Mouse (Mus musculus) c-Kit-positive CD71-negative TER-119-negative erythroid progenitor cells, embryonic 14.5 days (primary cell): ENCODE data around the gene Gm49369.
"Not testable (repeated sequence)": the region's sequence is repeated elsewhere in the genome, so short reads cannot be mapped to it uniquely, and the experiment has no call there.

ENCODE experiments used
- DNase-seq: peaks from one replicate; pipeline ENCODE4 v3.0.0-alpha.2; 2013; ENCODE audit warnings: low read depth

Gene Gm49369

DNA sequence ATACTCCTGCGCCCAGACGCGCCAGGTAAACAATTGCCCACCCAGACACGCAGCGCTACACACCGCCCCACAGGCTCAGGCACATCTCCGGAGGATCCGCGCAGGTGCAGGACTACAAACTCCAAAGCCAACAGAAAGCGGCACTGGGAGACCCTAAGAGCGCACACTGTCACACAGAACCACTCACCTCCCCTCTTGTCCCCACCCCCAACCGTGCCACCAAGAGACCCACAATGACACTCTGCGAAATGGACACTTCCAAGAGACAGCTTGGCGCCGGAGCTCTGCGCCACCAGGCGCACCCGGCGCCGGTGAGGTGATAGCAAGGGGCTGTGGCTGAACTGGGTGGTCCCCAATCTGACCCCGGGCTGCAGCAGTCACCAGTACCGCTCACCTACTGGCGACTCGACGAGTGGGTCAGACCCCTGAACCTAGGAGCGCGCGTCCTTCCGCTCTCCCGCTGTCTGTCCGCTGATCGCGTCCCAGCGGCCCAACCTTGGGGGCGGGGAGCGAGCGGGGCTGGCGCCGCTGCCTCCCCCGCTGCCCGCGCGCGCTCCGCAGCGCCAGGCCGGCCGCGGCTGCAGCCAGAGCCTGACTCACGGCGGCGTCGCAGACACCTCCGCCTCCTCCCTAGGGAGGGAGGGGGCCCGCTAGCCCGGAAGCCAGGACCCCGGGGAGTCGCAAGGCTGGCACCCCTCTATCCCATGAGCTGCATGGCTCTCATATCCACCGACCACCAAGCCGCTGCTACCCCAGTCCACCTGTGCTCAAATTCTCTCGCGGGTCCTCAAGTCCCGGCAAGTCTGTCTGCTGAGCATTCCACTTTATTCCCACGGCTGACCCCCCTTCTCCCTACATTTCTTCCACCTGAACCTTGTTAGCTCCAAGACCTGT, 10.5 kb downstream of the Gm49369 start:
- no peak for DNase-seq

DNA sequence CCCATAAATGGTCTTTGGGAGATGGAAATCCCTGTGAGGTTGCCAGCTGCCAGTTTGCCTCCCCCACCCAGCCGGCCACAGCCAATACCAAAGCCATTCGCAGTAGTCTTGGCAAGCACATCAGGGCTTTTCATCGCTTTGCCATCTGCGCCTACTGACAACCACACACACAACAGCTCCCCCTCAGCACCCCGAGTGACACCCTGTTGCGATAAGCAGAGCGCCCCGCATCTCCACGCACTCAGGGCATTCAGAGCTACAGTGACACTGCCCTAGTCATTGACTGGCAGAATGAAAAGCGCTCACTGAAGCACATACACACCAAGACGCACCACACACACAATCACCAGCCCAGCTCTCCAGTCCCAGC, 11.1 kb downstream of the Gm49369 start:
- DNase-seq, result no peak

GRCm38 (mm10) chr7:142370937-142371336, 11.5 kb downstream of the Gm49369 start:
- DNase-seq, result no peak

DNA sequence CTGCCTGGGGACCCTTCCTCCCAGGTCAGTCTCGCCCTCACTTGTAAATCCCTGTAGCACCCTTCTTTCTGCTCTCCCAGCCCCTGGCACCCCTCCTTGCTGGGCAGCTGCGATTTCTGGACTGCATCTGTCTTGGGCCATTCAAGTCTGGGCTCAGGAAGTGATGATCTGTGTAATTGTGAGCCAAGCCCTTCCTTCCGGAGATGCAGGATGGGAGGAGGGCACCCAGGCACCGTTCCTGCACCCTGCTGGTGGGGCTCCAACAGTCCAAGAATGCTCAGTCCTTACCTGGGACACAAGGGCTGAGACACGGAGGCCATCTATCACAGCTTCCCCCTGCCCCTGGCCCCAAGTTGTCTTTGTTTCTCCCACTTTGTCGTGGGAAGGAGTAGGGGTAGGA, 12.6 kb downstream of the Gm49369 start:
- no peak for DNase-seq

DNA sequence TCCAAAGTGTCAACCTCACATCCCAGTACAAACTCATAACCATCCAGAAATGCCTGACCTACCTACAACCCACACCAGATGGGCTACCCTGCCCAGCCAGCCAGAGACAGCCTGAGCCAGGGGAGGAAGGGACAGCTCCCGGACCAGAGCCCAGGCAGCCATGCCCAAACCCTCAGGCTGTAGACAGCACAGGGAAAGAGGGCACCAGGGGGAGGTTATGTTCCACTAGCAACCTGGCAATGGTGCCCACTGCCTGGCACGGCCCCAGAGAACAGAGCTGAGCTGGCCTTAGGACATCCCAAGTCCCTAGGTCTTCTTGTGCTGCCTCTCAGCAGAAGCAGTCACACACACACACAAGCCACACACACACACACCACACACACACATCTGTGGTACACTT, 13.6 kb downstream of the Gm49369 start:
- DNase-seq, result no peak

GRCm38 (mm10) chr7:142363107-142363506, 19.4 kb downstream of the Gm49369 start:
- DNase-seq, result no peak

GRCm38 (mm10) chr7:142360743-142361142, 21.7 kb downstream of the Gm49369 start:
- no peak for DNase-seq

DNA sequence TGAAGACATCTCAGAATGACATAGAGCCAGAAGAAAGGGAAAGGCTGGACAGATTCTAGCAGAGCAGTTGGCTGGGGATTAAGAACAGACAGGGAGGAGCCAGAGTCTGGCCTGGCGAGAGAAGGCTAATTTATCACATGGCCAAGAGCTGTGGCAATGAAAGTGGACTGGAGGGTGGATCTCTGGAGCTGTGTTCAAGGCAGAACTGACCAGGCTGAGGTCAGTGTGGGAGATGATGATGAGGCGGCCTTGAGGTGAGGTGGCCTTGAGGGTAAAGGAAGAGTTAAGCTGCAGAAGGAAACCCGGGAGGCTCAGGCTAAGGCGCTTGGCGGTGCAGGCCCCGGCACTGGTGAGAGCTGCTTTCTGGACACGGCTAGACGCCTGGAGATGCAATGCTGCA, 23.3 kb downstream of the Gm49369 start:
- DNase-seq, result no peak

GRCm38 (mm10) chr7:142357566-142357965, 24.9 kb downstream of the Gm49369 start:
- DNase-seq, result no peak

GRCm38 (mm10) chr7:142354661-142355233, 27.7 kb downstream of the Gm49369 start:
- no peak for DNase-seq

GRCm38 (mm10) chr7:142353854-142354253, 28.6 kb downstream of the Gm49369 start:
- no peak for DNase-seq

GRCm38 (mm10) chr7:142351569-142351968, 30.9 kb downstream of the Gm49369 start:
- DNase-seq, result no peak

DNA sequence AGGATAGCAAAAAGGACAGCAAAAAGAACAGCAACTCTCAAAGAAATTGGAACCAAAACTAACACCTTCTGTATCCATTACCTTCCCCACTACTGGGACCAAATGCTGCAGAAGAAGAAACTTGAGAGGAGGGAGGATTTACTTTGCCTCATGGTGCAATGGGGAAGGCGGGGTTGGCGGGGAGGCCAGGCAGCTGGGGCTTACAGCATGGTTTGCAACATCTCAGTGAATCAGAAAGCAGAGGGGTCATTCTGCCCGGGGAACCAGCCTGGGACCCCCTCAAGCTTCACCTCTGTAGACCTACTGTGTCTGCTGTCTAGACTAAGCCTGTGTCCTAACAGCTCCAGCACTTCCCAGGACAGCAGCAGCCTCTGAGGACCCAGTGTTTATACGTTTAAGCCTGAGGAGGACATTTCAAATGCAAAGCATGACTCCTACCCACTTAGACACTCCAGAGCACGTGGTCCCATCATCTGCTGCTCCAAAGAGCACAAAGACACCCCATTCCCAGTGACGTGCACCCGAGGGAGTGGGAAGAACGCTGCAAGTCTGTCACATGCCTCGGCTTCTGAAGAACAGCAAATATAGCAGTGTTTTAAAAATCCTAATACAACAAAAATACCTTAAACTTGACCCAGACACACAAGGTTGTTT, 33.0 kb downstream of the Gm49369 start:
- DNase-seq, result no peak

DNA sequence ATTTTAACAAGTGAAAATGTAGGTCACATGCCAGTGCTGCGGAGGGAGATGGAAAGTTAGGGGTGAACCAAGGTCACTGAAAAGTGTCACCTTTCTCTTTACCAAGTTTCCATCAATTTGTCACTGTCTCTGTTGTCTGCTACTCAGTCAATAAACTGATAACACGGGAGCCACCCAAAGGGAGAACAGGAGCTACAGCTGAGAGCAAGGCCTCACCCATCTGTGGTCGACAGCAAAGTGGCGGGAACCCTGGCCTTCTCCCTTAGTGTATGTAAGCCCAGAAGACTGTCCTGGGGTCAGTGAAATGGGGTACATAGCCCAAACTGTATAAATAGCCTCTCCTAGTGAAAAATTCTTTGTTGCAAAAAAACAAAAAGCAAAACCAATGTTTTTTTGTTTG, 34.9 kb downstream of the Gm49369 start:
- DNase-seq, result no peak

DNA sequence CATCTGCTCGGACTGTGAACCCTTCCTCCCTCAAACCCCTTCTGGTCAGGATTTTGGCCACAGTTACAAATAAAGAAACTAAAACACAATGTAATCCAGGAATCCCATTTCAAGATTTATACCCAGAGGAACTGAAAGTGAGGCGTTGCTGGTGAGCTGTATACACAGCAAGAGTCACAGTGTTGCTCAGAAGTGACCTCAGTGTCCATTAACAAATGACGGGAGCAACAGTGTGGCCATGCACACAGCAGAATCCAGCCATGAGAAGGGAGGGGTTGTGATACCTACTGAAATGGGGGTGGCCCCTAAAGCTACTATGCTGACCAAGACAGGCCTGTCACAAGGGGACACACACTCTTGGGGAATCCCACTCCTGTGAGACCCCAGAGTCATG, 40.2 kb downstream of the Gm49369 start:
- DNase-seq, result no peak

- no peak for DNase-seq
These were observed 40.8 kb downstream of the Gm49369 start for GRCm38 (mm10) chr7:142341564-142342246.

DNA sequence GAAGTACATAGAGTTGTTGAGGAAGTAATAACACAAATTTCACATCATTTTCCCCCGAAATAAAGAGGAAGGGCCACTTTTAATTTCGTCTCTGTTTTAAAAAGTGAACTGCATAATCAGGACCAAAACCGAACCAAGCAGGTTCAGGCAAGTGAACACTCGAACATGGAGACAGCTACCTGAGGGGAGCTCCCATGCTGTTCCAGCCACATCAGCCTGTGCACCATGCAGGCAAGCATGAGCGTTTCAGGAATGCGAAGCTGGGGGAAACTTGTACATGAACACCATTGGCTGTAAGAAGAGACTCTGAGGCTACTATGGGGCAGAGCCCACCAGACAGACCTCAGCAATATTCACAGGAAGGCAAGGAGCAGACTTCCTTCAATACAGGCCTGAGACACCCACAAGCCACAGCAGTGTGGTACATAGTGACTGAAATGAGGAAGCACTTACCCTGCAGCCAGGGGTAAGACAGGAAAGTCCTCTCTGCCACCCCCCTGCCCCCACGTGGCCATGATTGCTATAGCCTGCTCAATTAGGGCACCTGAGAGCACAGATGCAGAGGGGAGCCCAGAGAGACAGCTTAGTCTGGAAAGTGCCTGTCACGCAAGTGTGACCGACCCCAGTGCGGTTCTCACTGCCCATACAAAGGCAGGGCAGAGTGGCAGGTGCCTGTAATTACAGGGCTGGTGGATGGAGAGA, 42.0 kb downstream of the Gm49369 start:
- peak; percentile 52 for DNase-seq

- no peak for DNase-seq
These were observed 47.3 kb downstream of the Gm49369 start for GRCm38 (mm10) chr7:142335151-142335550.

GRCm38 (mm10) chr7:142334246-142334645, 48.2 kb downstream of the Gm49369 start:
- peak; percentile 82 for DNase-seq

GRCm38 (mm10) chr7:142332741-142333140, 49.7 kb downstream of the Gm49369 start:
- not testable (repeated sequence) for DNase-seq

GRCm38 (mm10) chr7:142331281-142331680, 51.2 kb downstream of the Gm49369 start:
- DNase-seq, result no peak

DNA sequence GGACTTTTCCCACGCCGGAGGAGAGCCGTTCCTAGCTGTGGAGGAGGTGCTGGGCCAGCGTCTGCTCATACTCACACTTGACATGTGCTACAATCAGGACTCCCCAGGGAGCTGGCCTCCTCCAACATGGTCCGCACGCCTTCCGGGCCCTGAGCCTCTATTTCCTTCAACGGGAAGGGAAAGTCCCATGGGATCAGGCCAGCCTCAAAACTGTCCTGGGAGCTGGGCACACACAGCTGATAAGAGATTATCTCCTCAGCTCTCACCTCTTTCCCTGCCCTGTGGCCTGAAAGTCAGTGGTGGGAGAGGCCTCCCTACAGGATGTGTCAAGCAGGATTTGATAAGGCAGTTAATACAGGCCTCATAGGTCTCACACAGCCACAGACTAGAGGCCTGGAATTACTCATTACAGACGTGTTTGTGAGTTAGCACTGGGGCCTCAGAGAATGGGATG, 52.2 kb downstream of the Gm49369 start:
- no peak for DNase-seq
